Mouse (Mus musculus): ENCODE data around the gene Pqlc2.

Gene Pqlc2

DNA sequence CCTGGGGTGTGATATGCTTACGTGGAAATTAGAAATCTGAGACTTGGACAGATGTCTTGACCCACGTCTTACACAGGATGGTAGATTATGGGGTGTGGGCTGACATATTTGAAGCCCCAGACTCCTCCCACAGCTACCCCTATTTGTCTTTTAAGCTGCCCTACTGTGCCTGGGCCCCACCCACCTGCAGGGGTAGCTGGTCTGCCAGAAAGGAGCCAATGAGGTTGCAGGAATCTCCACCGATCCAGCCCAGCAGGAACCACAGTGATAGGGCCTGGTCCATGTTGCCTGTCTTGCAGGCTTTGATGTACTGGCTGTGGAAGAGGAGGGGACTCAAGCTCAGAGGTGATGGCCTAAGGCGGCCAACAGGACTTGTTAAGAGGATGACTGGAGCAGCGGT, 8.3 kb downstream of the Pqlc2 start:
- DNase-seq: no peak

DNA sequence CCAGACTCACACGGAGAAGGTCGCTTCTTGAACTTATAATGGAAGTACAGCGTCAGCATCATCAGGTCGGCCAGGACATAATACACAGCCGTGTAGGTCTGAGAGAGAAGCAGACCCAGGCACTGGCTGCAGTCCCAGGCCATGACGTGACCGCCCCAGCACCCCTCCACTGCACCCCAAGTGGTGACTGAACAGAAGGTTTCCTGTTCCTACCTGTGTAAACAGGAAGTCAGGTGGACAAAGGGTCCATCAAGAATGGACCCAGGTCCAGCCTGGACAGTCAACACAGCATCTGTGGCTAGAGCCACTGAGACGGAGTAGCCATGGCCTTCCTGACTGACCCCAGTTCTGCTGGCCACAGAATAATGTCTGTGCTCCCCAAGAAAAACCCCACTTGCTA, 8.7 kb downstream of the Pqlc2 start:
- DNase-seq: no peak

DNA sequence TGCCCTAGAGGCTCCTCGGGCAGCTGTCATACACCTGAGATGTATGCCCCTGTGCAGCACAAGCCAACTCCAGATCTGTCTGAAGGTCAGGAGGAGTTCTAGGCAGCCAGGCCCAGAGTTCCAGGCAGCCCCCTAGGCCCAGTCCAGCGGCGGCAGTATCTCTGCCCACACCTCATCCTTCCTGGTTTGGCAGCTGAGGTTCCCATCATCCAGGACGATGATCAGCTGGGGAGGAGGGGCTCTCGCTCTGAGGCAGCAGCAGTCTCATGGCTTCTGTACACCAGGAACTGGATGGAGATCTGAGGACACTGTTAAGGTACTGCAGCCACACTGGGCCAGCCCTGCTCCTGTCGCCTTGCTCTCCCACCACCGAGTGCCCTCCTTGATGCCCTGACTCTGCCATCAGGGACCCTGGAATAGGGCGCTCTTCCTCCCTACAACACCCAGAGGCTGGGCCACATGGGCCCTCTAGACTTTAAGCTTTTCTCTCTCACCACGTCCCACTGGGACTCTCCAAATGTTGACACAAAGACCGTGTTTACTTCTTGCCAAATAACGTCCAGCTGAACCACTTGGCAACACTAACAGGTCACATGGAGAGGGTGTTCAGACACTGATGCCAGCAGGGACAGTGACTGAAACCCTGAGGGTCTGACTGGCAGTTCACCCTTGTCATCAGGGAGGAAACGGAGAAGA, 11.7 kb downstream of the Pqlc2 start:
- no peak for DNase-seq

DNA sequence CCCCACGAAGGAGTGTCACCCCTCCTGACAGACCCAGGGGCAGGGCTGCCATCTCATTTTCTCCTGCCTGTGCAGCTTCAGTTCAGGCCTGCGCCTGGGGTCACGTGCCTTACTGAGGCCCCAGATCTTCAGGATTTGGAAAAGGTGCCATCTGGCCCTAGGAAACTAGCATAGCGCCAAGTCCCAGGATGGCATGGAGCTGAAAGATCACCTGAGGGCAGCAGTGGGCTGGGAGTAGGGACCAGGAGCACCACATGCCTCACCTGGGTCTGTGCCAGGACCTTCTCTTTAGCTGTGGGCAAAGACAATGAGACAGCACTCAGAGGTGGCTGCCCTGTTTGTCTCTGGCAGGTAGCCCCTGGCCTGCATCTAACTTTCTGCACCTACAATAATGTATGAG, 12.9 kb downstream of the Pqlc2 start:
- no peak for DNase-seq

DNA sequence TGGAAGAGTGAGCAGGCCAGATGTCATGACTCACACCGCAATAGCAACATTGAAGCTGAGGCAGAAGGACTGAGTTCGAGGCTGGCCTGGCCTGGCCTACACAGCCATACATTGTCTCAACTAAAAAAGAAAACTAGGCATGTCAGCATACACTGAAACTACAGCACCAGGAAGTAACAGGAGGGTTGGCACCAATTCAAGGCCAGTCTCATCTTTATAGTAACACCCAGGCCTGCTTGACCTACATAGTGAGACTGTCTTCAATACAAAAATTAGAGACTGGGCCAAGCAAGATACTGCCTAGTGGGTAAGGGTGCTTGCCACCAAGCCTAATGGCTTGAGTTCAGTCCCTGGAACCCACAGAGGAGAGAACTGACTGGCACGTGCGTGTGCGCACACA, 18.5 kb downstream of the Pqlc2 start:
- DNase-seq: no peak

DNA sequence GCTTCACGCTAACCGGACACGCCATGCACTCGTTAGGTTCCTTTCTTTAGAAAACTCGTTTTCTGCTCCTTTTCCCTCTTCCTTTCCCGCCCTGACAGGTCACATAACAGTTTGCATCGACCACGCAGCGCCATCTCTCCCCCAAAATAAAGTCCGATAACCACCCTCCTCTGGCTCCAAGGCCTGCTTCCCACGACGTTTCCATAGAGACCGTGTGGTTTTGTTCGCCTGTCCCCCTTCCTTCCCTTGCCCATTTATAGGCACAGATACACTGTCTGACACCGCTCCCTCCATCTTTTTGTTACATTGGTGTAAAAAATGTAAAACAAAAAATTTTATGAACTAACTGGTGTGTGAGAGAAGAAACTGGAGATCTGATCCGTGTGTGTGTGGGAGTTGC, 19.4 kb downstream of the Pqlc2 start:
- DNase-seq: no peak

DNA sequence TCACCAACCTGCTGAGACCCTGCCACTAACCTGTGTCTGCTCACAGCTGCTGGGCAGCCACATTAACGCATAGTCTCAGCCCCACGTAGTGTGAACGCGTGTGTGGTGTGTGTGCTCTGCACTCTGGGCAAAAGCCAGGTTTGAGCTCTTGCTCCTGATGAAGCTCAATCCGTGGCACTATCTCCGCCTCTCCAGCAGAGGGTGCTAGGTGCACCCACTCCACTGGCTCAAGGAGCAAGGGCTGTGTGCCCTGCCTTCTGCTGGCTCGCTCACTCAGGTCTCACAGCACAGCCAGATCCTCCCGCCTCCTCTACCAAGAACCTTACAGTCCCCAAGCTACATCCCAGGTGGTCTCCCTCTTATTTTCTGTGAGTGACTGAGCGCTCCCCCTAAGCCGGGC, 21.5 kb downstream of the Pqlc2 start:
- peak; percentile 68 for DNase-seq

DNA sequence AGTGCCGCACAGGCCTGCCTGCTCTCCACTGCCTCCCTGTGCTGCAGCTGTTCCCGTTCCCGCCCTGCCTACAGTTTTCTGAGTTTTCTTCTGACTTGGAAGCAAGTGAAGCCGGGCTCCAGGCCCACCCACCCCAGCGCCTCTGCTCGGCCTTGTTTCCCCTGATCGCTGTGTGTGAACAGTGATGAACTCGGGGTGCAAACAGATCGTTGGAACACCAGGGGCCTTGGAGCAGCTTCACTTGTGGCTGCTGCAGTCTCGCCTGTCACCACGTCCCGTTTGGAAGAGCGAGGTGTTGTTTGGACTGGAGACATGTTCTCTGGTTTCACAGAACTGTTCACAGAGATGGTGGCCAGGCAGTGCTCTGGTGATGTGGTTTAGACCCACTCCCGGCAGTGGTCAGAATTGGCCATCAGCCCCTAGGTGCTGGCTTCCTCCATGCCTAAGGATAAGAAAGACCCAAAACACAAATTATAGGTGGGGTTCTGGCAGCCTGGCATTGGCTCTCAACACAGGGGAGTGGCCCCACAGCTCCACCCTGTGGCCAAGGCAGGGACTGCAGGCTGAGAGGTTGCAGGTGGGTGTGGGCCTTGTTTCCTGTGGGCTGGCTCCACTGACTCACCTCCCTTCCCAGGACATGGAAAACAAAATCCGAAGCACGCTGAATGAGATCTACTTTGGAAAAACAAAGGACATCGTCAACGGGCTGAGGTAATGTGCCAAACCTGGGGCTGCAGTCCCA, 23.2 kb downstream of the Pqlc2 start:
- DNase-seq: peak; percentile 56

DNA sequence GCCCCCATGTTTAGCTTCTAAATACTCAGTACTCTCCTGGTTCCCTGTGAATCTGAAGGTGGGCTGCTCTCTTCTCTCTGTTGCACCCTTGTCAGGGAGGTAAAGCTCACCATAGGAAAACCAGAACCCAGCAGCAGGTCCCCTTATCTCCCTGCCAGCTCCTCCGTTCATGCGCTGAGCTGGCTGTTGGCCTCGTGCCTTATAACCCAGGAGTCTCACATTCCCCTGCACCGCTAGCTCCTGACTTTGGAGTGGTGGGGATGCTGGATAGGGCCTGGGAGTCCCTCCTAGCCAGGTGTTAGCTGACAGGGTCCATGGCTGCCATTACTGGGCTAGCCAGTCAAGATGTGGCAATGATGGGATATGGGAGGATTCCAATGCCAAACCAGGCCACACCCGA, 24.3 kb downstream of the Pqlc2 start:
- DNase-seq: no peak

DNA sequence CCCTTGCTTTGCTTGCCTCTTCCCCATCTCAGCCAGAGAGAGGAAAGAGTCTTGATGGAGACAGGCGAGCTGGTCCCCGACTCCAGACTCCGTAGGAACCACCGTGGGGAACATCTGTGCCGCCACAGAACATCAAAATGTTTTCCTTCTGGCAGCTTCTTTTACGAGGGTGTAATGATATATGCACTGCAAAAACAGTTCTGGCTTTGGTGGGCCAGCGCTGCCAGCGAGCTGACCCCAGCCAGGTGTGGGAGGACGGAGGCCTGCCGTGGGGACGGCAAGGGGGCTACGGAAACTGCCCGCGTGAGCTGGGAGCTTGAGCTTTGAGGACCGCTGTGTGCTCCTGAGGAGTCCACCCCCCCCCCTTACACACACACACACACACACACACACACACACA, 25.6 kb downstream of the Pqlc2 start:
- DNase-seq: peak; percentile 12

DNA sequence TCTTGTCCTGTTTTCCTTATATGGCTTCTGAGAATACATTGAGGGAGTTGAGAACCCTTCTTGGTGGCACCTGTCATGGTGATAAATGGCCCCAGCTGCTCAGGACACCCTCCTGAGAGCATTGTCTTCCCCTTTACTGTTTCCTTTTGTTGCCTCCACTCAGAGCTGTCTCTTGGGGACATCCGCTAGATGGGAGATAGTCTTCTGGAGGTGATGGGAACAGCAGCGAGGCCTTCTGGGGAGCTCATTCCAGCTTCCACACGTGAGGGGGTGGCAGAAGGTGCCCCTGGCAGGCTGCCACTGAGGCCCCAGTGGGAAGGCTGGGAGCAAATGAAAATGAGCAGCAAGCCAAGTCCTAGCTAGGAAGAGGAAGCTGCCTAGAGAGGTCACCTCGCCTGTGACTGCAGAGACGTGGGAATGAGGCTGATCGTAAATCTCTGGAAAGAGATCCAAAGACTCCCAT, 27.5 kb downstream of the Pqlc2 start:
- DNase-seq: peak; percentile 24

DNA sequence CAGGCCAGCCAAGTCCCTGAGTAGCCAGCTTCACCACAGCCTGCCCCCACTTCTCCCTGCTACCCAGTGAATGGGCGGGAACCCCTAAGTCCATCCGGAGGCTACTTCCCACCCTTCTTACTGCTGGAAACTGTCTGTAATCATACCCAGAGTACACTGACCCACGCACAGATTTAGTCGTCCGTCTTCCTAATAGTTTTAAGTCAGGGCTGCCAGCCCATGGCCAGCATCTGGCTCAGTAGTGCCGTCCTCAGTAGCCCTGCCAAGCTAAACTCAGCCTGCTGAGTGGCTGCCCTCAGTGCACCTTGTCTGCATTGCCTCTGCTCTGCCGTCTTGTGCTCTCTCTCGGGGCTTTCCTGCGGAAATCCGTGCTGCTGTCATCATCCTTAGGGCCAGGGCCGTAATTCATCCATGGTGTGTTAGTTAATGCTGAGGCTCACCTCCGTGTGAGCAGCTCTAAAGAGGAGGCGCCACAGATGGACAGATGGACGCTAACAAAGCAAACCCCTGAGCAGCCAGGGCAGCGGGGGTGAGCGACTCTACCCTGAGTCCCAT, 28.6 kb downstream of the Pqlc2 start:
- DNase-seq: no peak

DNA sequence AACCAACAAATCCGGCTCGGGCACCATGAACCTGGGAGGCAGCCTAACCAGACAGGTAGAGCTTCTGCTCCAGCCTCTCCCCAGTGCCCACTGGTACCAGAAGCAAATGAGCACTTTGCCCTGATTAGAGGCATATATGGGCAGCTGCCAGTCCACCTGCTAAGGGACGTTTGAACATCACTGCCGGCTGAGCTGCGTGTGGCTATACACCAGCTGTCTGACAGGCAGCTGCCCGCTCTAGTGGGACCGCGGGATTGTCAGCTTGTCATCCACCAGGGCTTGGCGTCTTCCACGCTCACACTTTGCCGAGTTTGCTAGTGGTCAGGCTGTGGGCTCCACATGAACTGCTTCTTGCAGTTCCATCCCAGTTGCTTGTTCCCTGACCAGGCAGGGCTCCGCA, 30.0 kb downstream of the Pqlc2 start:
- DNase-seq: no peak

DNA sequence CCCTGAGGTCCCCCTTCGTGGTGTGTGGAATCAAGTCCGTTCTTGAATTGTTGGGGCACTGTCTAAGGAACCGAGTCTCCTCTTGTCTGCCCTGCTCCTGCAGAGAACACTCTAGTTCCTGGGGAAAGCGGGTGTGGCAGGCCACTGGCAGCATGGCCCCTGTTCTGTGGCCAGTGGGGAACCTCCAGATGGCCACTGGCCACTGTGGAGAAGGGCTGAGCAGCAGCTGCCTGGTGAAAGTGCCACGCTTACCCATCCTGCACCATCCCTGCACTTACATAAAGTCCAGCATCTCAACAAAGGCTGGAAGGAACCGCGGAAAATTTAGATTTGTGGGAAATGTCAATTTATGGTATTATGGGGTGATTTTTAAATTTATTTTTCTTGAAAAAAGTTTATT, 34.1 kb downstream of the Pqlc2 start:
- DNase-seq: no peak

DNA sequence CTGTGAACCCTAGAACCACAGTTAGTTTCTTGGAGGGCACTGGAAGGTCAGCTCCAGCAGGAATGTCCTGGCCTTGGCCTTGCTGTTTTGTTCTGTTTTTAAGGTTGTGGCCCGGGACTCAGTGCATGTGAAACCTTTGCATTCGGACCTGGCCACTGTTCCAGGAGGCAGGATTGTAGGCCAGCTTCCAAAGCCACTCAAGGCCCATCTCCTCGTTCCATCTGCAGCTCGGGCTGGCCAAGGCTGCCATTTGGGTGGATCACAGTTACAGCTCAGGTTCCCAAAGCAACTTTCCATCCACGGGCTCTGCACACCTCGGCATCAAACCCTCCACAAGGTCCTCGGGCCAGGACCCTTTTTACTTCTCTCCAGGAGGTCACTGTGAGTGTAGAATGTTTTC, 35.9 kb downstream of the Pqlc2 start:
- no peak for DNase-seq

DNA sequence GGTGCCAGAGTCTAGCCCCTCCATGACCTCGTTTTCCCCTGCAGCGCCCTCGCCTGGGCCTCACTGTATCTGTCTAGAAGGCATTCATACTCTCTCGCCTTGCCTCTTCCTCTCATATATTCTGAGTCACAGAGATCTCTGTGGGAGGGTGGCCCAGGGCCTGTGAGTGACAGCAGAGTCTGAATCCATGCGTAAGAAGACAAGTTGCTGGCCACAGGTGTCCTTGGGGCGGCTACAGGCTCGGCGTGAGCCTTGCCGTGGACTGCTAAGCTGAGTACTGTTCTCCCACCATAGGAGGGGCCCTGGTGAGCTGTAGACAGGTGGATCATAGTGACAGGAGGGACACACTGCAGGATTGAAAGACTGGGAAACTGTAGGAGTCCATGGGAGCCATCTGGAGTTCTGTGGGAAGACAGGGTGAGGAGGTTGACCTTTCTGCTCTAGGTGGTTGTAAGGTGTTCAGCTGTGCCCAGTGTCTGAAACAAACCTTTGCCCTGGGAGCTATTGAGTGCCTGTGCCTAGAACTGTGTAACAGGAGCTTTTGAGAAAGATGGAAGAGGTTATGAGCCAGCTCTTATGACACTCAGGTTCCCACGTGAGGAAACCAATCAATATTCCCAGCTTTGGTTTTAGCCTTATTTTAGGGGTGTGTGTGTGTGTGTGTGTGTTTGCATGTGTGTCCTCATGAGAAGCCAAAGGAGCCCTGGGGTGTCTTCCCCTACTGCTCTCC, 37.4 kb downstream of the Pqlc2 start:
- DNase-seq: no peak

DNA sequence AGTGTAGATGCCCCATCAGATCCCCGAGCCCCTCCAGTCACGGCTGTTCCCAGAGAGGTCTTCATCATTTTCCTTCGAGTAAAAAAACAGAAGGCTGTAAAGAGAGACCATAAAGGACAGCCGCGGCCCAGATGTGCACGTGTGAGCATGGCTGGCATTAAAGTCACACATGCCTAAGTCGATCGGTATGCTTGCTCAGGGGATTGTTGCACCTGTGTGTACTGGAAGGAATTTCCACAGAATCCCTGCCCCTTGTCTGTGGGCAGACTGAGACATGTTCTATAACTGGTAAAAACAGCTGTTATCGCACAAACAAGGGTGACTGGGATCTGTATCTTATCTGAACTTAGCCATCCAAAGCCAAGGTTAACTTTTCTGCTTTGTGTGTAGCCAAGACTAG, 38.9 kb downstream of the Pqlc2 start:
- DNase-seq: no peak

DNA sequence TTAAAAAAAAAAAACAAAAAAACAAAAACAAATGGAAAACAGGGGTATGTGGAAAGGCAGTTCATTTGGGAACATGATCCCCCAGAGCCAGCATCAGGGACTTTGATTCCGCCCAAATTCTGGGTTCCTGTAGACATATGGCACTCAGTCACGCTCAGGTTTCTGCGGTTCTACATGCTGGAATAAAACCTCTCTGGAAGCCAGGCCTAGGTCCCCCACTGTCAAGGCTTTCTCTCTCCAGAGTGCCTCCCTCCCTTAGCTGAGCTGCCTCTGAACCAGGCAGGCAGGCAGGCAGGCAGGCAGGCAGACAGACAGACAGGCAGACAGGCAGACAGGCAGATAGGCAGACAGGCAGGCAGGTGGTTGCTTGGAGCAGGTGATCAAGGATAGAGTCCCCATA, 40.3 kb downstream of the Pqlc2 start:
- DNase-seq: no peak

DNA sequence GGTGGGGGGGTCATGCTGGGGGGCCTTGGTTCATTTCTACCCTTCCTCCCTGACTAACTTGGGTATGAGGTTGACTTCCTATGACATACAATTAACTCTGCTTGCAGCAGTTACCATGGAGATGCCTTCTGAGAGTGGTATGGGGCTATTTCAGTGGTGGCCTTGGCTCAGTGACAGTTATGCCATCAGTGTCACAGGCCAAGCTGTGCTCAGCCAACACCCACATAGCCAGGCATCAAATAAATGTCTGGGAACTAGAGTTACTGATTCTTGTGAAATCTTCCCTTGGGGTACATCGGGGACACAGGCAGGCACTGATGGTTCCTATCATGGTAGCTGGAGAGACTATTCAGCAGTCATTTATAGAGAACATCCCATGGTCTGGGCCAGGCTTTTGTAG, 42.3 kb downstream of the Pqlc2 start:
- no peak for DNase-seq

DNA sequence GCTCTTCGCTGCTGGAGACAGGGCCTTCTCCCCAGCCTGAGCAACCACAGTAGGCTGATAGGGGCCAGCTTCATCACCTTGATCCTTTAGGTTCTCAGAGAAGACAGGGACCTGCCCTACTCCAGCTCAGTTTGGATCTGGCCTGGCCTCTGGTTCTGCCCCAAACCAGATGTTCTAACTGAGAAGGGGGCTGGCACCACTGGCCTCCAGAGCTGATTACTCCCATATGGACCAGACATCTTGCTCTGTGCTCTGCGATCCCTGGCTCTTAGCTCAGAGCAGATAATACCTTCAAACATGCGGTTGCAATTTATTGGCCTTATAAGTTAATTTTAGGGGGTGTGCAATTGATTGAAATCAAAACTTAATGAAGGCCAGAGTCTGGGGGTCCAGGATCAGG, 43.2 kb downstream of the Pqlc2 start:
- peak; percentile 66 for DNase-seq

DNA sequence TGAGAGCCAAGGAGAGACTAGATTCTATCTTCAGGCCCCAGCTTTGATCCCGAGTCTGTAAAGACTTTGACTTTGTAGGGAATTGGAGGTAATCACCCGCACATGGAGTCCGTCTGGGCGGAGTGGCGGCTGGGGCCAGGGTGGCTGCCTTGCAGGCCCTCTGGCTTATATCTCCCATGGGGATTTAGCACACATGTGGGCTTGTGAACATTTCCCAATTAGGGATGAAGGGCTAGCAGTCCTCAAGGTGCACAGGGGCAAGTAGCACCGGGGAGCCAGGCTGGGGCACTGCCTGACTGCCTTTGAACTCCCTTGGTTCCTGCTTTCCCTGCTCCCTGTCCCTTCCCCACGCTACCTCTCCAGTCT, 44.0 kb downstream of the Pqlc2 start:
- no peak for DNase-seq

DNA sequence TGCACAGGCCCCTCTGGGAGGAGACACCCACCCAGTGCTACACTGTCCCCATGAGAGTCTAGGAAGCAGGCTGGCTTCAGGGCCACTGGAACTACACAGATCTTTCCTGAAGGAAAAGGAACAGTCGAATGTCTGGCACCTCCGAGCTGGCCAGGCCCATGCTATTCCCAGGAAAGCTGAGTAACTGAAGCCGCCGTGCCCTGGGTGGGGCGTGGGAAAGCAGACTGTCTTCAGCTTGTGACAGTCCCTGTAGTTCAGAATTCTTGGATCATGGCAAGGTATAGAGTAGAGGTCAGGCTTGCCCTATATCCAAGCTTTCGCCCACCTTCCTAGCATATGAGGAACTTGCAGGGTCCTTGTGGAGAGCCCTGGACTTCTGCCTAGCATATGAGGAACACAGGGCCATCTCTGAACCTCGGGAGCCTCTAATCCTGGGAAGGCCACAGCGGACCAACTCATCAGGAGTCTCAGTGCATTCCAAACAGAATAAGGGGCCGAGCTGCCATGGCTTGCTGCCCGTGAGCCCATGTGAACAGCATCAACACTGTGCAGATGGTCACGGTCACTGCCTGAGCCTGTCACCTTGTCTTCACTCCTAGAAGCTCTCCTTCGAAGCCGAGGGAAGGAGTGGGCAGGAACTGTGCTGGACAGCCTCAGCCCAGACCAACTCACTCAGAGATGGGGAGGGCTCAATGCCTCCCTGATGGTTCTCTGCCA, 44.6 kb downstream of the Pqlc2 start:
- no peak for DNase-seq

DNA sequence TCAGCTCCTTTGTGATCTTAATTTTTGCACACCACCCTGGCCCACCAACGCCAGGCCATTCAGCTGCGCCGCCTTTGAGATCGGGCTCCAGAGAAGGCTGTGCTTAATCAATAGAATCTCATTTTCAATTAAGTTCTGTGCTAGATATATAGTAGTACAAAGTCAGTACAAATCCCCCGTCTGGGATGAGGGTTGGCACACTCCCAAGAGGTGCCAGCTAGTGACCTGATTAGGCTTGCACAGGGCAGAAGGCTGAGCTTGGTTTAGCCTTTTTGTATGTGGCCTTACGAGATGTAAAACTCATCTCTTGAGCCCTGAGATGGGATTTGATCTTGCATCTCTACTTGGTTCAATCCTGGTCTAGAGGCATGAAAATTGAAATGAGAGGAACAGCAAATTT, 47.5 kb downstream of the Pqlc2 start:
- no peak for DNase-seq
